13 mouse cellular contexts compared by ENCODE assay signal in genomic region chr11:44522594-44522993, GRCm38 (mm10).
"Had no signal": no experiment of that assay in that cellular context is flagged by ENCODE, and none has a peak within 500 bp of the region (broad histone marks: within the 10 kb centered on the region; RNA-seq: fewer than 3 reads in every experiment).

No protein-coding gene starts in this region.

- H3K27me3 ChIP-seq: midbrain, embryonic 13.5 days had no signal

- DNase-seq: kidney, adult 18-20 months; kidney, postnatal 10 days; kidney, postnatal 4 days; lung, adult 2 months; lung, postnatal 36 days; right cerebral cortex, postnatal 14 days; thymus, postnatal 4 days had no signal

- H3K4me3 ChIP-seq: layer of hippocampus, adult 2 months; left cerebral cortex, adult 2 months; limb, embryonic 10.5 days; midbrain, embryonic 13.5 days had no signal

- H3K27ac ChIP-seq: layer of hippocampus, adult 2 months; left cerebral cortex, adult 2 months; limb, embryonic 10.5 days; midbrain, embryonic 13.5 days; stomach, postnatal 0 days had no signal

- H3K9ac ChIP-seq: midbrain, embryonic 13.5 days had no signal

- ATAC-seq: lung, postnatal 0 days; midbrain, embryonic 13.5 days had no signal

- H3K9me3 ChIP-seq: limb, embryonic 10.5 days; midbrain, embryonic 13.5 days had no signal
